Mouse (Mus musculus): Measurements from ENCODE around the gene Olfr1410.

Olfr1410 gene

GRCm38 (mm10) chr1:92640393-92640792, 34.8 kb downstream of the Olfr1410 start:
- in situ Hi-C loops (cut with MseI, MboI) = no loop called here

GRCm38 (mm10) chr1:92641514-92642272, 36.1 kb downstream of the Olfr1410 start, which contains the start of gene Cops9:
TSS of gene Cops9 (minus strand) at chr1:92641985.
- in situ Hi-C loops (cut with MseI, MboI) = no loop called here

GRCm38 (mm10) chr1:92643691-92644090, 38.1 kb downstream of the Olfr1410 start:
- in situ Hi-C loops (cut with MseI, MboI) = no loop called here

- in situ Hi-C loops (cut with MseI, MboI) = no loop called here
Measured at GRCm38 (mm10) chr1:92644916-92645315, 39.3 kb downstream of the Olfr1410 start.

- in situ Hi-C loops (cut with MseI, MboI) = no loop called here
Measured at GRCm38 (mm10) chr1:92646111-92646510, 40.5 kb downstream of the Olfr1410 start.

- in situ Hi-C loops (cut with MseI, MboI) = no loop called here
Measured at GRCm38 (mm10) chr1:92646601-92647000, 41.0 kb downstream of the Olfr1410 start.

GRCm38 (mm10) chr1:92647026-92647425, 41.4 kb downstream of the Olfr1410 start:
- in situ Hi-C loops (cut with MseI, MboI) = no loop called here

- in situ Hi-C loops (cut with MseI, MboI) = no loop called here
Measured at GRCm38 (mm10) chr1:92647752-92648151, 42.2 kb downstream of the Olfr1410 start.

GRCm38 (mm10) chr1:92648197-92648596, 42.6 kb downstream of the Olfr1410 start:
- in situ Hi-C loops (cut with MseI, MboI) = no loop called here

GRCm38 (mm10) chr1:92648673-92649072, 43.1 kb downstream of the Olfr1410 start, which contains the start of gene Otos:
TSS of gene Otos (minus strand) at chr1:92648841.
- in situ Hi-C loops (cut with MseI, MboI) = no loop called here

- in situ Hi-C loops (cut with MseI, MboI) = no loop called here
Measured at GRCm38 (mm10) chr1:92651467-92651866, 45.9 kb downstream of the Olfr1410 start.

GRCm38 (mm10) chr1:92653179-92653578, 47.6 kb downstream of the Olfr1410 start:
- in situ Hi-C loops (cut with MseI, MboI) = no loop called here

- in situ Hi-C loops (cut with MseI, MboI) = no loop called here
Measured at GRCm38 (mm10) chr1:92654676-92655075, 49.1 kb downstream of the Olfr1410 start.

- in situ Hi-C loops (cut with MseI, MboI) = no loop called here
Measured at GRCm38 (mm10) chr1:92657025-92657820, 51.6 kb downstream of the Olfr1410 start.

- in situ Hi-C loops (cut with MseI, MboI) = no loop called here
Measured at GRCm38 (mm10) chr1:92659392-92659791, 53.8 kb downstream of the Olfr1410 start.

All from mouse trophoblast stem cell (cell line).